Mouse (Mus musculus) midbrain, embryonic 11.5 days (tissue): ENCODE data around the gene Mag. TPM values are rescaled to one million over a fixed set of nuclear protein-coding genes. Genes with fewer than 3 reads are reported as not detected.

Experiments
- ATAC-seq: fragments of 200-750 bp; cut with Nextera tagmentation; 2 replicates; pipeline ENCODE4 v1.8.0; 2017; ENCODE audit warnings: moderate TSS enrichment, moderate library complexity; ENCODE audit not compliant: low FRiP score
- DNase-seq: peaks from one replicate; pipeline ENCODE4 v3.0.0; 2015; ENCODE audit warnings: low spot score; ENCODE audit errors: missing footprints
- H3K27ac ChIP-seq: fragments of 300-500 bp; sonication (generic); 2 replicates; pipeline ENCODE4 v1.5.1; 2014; ENCODE audit warnings: low read depth, low read length
- H3K27me3 ChIP-seq: fragments of 300-500 bp; sonication (generic); 2 replicates; pipeline ENCODE4 v1.6.1; 2014; ENCODE audit warnings: mild to moderate bottlenecking, low read length, moderate library complexity, mixed read lengths; ENCODE audit not compliant: control insufficient read depth, insufficient read depth
- H3K36me3 ChIP-seq: fragments of 300-500 bp; sonication (generic); 2 replicates; pipeline ENCODE4 v1.6.1; 2014; ENCODE audit warnings: mild to moderate bottlenecking, low read length, moderate library complexity, mixed read lengths; ENCODE audit not compliant: control insufficient read depth, insufficient read depth
- H3K4me1 ChIP-seq: fragments of 300-500 bp; sonication (generic); 2 replicates; pipeline ENCODE4 v1.6.1; 2014; ENCODE audit warnings: low read length; ENCODE audit not compliant: control insufficient read depth, insufficient read depth
- H3K4me2 ChIP-seq: fragments of 300-500 bp; sonication (generic); 2 replicates; pipeline ENCODE4 v1.6.1; 2014; ENCODE audit warnings: mild to moderate bottlenecking, moderate library complexity
- H3K4me3 ChIP-seq: fragments of 300-500 bp; sonication (generic); 2 replicates; pipeline ENCODE4 v1.5.1; 2014; ENCODE audit warnings: low read depth, low read length
- H3K9ac ChIP-seq: fragments of 300-500 bp; sonication (generic); 2 replicates; pipeline ENCODE4 v1.6.1; 2014; ENCODE audit warnings: low read length
- H3K9me3 ChIP-seq: fragments of 300-500 bp; sonication (generic); 2 replicates; pipeline ENCODE4 v1.6.1; 2016; ENCODE audit warnings: low read length; ENCODE audit not compliant: control insufficient read depth
- WGBS: fragments of 180-500 bp; shearing (Covaris S2); extraction: QIAGEN DNeasy Blood & Tissue Kit; methylation state at CpG from one replicate; pipeline ENCODE4 v1.1.7; 2014; 5-methylcytosine and 5-hydroxymethylcytosine counted together
- polyA plus RNA-seq: library from polyadenylated mRNA; unstranded; fragments of >200 nt; fragmentation: Nextera tagmentation; extraction: Ambion mirVana; gene quantifications from 2 replicates; pipeline ENCODE4 v1.2.1, GENCODE M21; 2014

The Mag gene
- polyA plus RNA-seq, 1 experiment from 2014 or later: 0.44 TPM

GRCm38 (mm10) chr7:30863386-30863785, 51.3 kb downstream of the Mag start:
- ATAC-seq (no peak), DNase-seq (no peak)
- no peaks in the 10 kb centered on the region for H3K4me1 ChIP-seq
- no peak overlapping the region for H3K9ac ChIP-seq
- 65% methylated on average over 8 of the region's 8 CpGs for WGBS
- H3K4me3 ChIP-seq: no peak overlapping the region
- H3K36me3 ChIP-seq: no peaks in the 10 kb centered on the region
- no peak overlapping the region for H3K4me2 ChIP-seq
- H3K27me3 ChIP-seq: no peaks in the 10 kb centered on the region
- H3K9me3 ChIP-seq: no peaks in the 10 kb centered on the region
- H3K27ac ChIP-seq: no peak overlapping the region

GRCm38 (mm10) chr7:30861464-30861863, 53.2 kb downstream of the Mag start, which contains the start of gene Ffar1:
Gene Ffar1, minus strand, starts transcription at chr7:30861564.
- no peak for ATAC-seq
- no peak for DNase-seq
- no peaks in the 10 kb centered on the region for H3K9me3 ChIP-seq
- H3K4me2 ChIP-seq: no peak within 1 kb of the TSS
- H3K36me3 ChIP-seq: no peaks in the 10 kb centered on the region
- H3K4me1 ChIP-seq: no peaks in the 10 kb centered on the region
- WGBS: 88% methylated on average over 12 of the region's 12 CpGs
- H3K9ac ChIP-seq: peak within 1 kb of the TSS; percentile 9; the same call in 1 of the 2 replicates
- no peak within 1 kb of the TSS for H3K27ac ChIP-seq
- H3K27me3 ChIP-seq: no peaks in the 10 kb centered on the region
- no peak within 1 kb of the TSS for H3K4me3 ChIP-seq

GRCm38 (mm10) chr7:30859635-30860402, 54.9 kb downstream of the Mag start:
- H3K27me3 ChIP-seq: no peaks in the 10 kb centered on the region
- H3K9me3 ChIP-seq: no peaks in the 10 kb centered on the region
- peak overlapping the region; percentile 36; the same call in 1 of the 2 replicates for H3K9ac ChIP-seq
- ATAC-seq (peak; percentile 77), DNase-seq (peak; percentile 95)
- H3K36me3 ChIP-seq: no peaks in the 10 kb centered on the region
- no peaks in the 10 kb centered on the region for H3K4me1 ChIP-seq
- H3K4me3 ChIP-seq: 0 out of 2 replicates have a peak overlapping the region, but pooled peaks have one; percentile 7
- no peak overlapping the region for H3K27ac ChIP-seq
- peak overlapping the region; percentile 40 for H3K4me2 ChIP-seq
- WGBS: 19% methylated on average over 15 of the region's 16 CpGs

GRCm38 (mm10) chr7:30859290-30859634, 55.4 kb downstream of the Mag start:
- no peaks in the 10 kb centered on the region for H3K4me1 ChIP-seq
- H3K27me3 ChIP-seq: no peaks in the 10 kb centered on the region
- no peaks in the 10 kb centered on the region for H3K36me3 ChIP-seq
- H3K9me3 ChIP-seq: no peaks in the 10 kb centered on the region
- no peak overlapping the region for H3K27ac ChIP-seq
- DNase-seq (peak; percentile 91), ATAC-seq (peak; percentile 54)
- H3K4me3 ChIP-seq: no peak overlapping the region
- no peak overlapping the region for H3K9ac ChIP-seq
- H3K4me2 ChIP-seq: no peak overlapping the region

- no peaks in the 10 kb centered on the region for H3K27me3 ChIP-seq
- H3K4me1 ChIP-seq: no peaks in the 10 kb centered on the region
- no peak overlapping the region for H3K27ac ChIP-seq
- no peak overlapping the region for H3K9ac ChIP-seq
- DNase-seq (no peak), ATAC-seq (no peak)
- no peaks in the 10 kb centered on the region for H3K9me3 ChIP-seq
- WGBS: 93% methylated on average over 1 of the region's 1 CpGs
- H3K4me3 ChIP-seq: no peak overlapping the region
- no peaks in the 10 kb centered on the region for H3K36me3 ChIP-seq
- no peak overlapping the region for H3K4me2 ChIP-seq
These were observed 56.9 kb downstream of the Mag start for GRCm38 (mm10) chr7:30857746-30858145.

GRCm38 (mm10) chr7:30856078-30856477, 58.6 kb downstream of the Mag start, which contains the start of gene Ffar3:
Gene Ffar3, minus strand, starts transcription at chr7:30856178.
- no peaks in the 10 kb centered on the region for H3K4me1 ChIP-seq
- 86% methylated on average over 6 of the region's 6 CpGs for whole genome bisulfite sequencing
- no peak within 1 kb of the TSS for H3K27ac ChIP-seq
- H3K4me3 ChIP-seq: no peak within 1 kb of the TSS
- H3K9ac ChIP-seq: no peak within 1 kb of the TSS
- H3K4me2 ChIP-seq: no peak within 1 kb of the TSS
- H3K9me3 ChIP-seq: no peaks in the 10 kb centered on the region
- DNase-seq: no peak
- no peaks in the 10 kb centered on the region for H3K27me3 ChIP-seq
- no peak for ATAC-seq
- H3K36me3 ChIP-seq: no peaks in the 10 kb centered on the region

- DNase-seq: no peak
- ATAC-seq: no peak
- Histone ChIP-seq H3K9ac (no peak overlapping the region), H3K27me3 (no peaks in the 10 kb centered on the region), H3K36me3 (no peaks in the 10 kb centered on the region), H3K9me3 (no peaks in the 10 kb centered on the region), H3K27ac (no peak overlapping the region), H3K4me3 (no peak overlapping the region), H3K4me2 (no peak overlapping the region), H3K4me1 (no peaks in the 10 kb centered on the region)
- WGBS: 80% methylated on average over 1 of the region's 1 CpGs
These were observed 63.3 kb downstream of the Mag start for GRCm38 (mm10) chr7:30851421-30851820.

Other genes starting within 250 kb of the Mag start
- gene Haus5, start 249.9 kb downstream of the Mag start, polyA plus RNA-seq: 51.0 and 52.4 TPM in 2 replicates
- gene Pmis2, start 243.3 kb downstream of the Mag start, polyA plus RNA-seq: not detected in 2 replicates
- not detected in 2 replicates for gene 2200002J24Rik, start 215.9 kb downstream of the Mag start, polyA plus RNA-seq
- gene Atp4a, start 202.7 kb downstream of the Mag start, polyA plus RNA-seq: 0.70 and 1.1 TPM in 2 replicates
- 140 and 153 TPM in 2 replicates for gene Tmem147, start 185.3 kb downstream of the Mag start, polyA plus RNA-seq
- gene Gapdhs, start 171.2 kb downstream of the Mag start, polyA plus RNA-seq: 0.19 and 0.48 TPM in 2 replicates
- gene Sbsn, start 163.4 kb downstream of the Mag start, polyA plus RNA-seq: 0.54 and 1.1 TPM in 2 replicates
- gene Dmkn, start 151.1 kb downstream of the Mag start, polyA plus RNA-seq: not detected in 2 replicates
- not detected in 2 replicates for gene Krtdap, start 127.0 kb downstream of the Mag start, polyA plus RNA-seq
- not detected in 2 replicates for gene Ffar2, start 91.1 kb downstream of the Mag start, polyA plus RNA-seq
- gene Ffar3, start 58.7 kb downstream of the Mag start, polyA plus RNA-seq: not detected in 2 replicates
- not detected in 2 replicates for gene Ffar1, start 53.3 kb downstream of the Mag start, polyA plus RNA-seq
- gene Cd22, start 34.5 kb downstream of the Mag start, polyA plus RNA-seq: not detected in 2 replicates
- gene Hamp2, start 9.8 kb upstream of the Mag start, polyA plus RNA-seq: not detected in 2 replicates
- gene Hamp, start 29.2 kb upstream of the Mag start, polyA plus RNA-seq: 0.40 TPM in 1 of 2 replicates, not detected in the other
- 20.6 and 21.7 TPM in 2 replicates for gene Usf2, start 41.9 kb upstream of the Mag start, polyA plus RNA-seq
- gene Lsr, start 58.6 kb upstream of the Mag start, polyA plus RNA-seq: 10.2 and 13.1 TPM in 2 replicates
- 0.25 and 0.62 TPM in 2 replicates for gene Fam187b, start 58.9 kb upstream of the Mag start, polyA plus RNA-seq
- 11.3 and 12.6 TPM in 2 replicates for gene Fxyd5, start 127.6 kb upstream of the Mag start, polyA plus RNA-seq
- gene Fxyd7, start 136.6 kb upstream of the Mag start, polyA plus RNA-seq: 5.4 and 6.2 TPM in 2 replicates
- gene Fxyd1, start 142.3 kb upstream of the Mag start, polyA plus RNA-seq: 4.8 and 5.4 TPM in 2 replicates
- gene Lgi4, start 144.5 kb upstream of the Mag start, polyA plus RNA-seq: 0.58 and 0.85 TPM in 2 replicates
- gene Fxyd3, start 161.8 kb upstream of the Mag start, polyA plus RNA-seq: 1.8 and 2.3 TPM in 2 replicates
- 0.44 and 1.2 TPM in 2 replicates for gene Hpn, start 200.4 kb upstream of the Mag start, polyA plus RNA-seq
- 0.52 and 1.1 TPM in 2 replicates for gene Scn1b, start 212.1 kb upstream of the Mag start, polyA plus RNA-seq
- gene Gramd1a, start 241.0 kb upstream of the Mag start, polyA plus RNA-seq: 104 and 109 TPM in 2 replicates